12 mouse cellular contexts compared by ENCODE assay signal in the genomic region with DNA sequence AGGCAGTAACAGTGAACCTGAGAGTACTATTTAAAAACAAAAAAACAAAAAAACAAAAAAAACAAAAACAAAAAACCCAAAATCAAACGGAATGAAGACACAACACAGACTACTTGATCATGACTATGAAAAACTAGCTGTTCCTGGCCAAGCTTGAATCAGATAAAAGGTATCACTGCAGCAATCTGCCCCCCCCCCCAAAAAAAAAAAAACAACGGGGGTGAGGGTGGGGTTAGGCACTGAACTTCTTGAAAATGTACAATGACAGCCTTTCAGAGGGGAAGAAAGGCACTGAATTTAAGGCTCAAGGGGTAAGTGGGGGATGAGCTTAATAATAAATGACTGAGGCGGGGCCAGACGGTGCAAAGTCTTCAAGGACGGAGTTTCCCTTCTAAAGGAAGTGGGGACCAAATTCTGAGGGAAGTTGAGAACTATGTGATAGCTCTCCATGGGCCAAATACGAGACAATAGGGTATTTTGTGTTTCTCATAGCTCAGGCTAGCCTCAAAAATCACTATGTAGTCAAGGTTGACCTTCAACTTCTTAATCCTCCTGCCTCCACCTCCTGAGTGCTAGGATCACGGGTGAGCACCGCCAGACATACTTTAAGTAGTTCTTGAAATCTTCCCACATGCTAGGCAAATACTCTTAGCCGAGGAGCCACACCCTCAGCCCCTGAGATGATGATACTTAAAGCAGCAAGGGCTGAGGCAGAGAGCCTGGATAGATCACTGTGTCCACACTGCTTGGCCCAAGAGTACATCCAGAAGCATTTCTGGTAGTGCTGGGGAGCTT. TPM values are rescaled to one million over a fixed set of nuclear protein-coding genes. Genes with fewer than 3 reads are reported as not detected.
DNase-seq lines count a peak whose midpoint lies in the region; ATAC-seq and TF ChIP-seq lines count a peak whose summit lies in the region.
"Had no signal": no experiment of that assay in that cellular context is flagged by ENCODE, and none has a peak within 500 bp of the region (broad histone marks: within the 10 kb centered on the region; RNA-seq: fewer than 3 reads in every experiment).

No protein-coding gene starts in this region.

- no peaks in the 10 kb centered on the region for H3K9me3 ChIP-seq in hindbrain, embryonic 10.5 days
- no peaks in the 10 kb centered on the region for H3K9me3 ChIP-seq in hindbrain, embryonic 12.5 days (replicated peaks)
- H3K9me3 ChIP-seq in lung, postnatal 0 days (ENCODE audit: low read length): no peaks in the 10 kb centered on the region
- no peaks in the 10 kb centered on the region for H3K9me3 ChIP-seq in stomach, embryonic 16.5 days (replicated peaks; ENCODE audit: control insufficient read depth, low read length)

- H3K9ac ChIP-seq in hindbrain, embryonic 12.5 days: no peak overlapping the region
- no peak overlapping the region for H3K9ac ChIP-seq in lung, postnatal 0 days (replicated peaks; ENCODE audit: low read depth)
- H3K9ac ChIP-seq in stomach, embryonic 16.5 days (ENCODE audit: low read length): peak overlapping the region; percentile 49; the same call in 1 of the 2 replicates

- H3K27ac ChIP-seq in hindbrain, embryonic 10.5 days: peak overlapping the region; percentile 100
- no peak overlapping the region for H3K27ac ChIP-seq in hindbrain, embryonic 12.5 days
- peak overlapping the region; percentile 8; the same call in 1 of the 2 replicates for H3K27ac ChIP-seq in lung, postnatal 0 days (ENCODE audit: low read length)
- peak overlapping the region; percentile 59 for H3K27ac ChIP-seq in stomach, embryonic 16.5 days (ENCODE audit: low read length)
- H3K27ac ChIP-seq: hindbrain, postnatal 0 days had no signal

- H3K27me3 ChIP-seq in hindbrain, embryonic 10.5 days (ENCODE audit: insufficient read depth, poor library complexity, severe bottlenecking): peaks cover 4% of the 10 kb centered on the region; the same call in 1 of the 2 replicates
- H3K27me3 ChIP-seq in hindbrain, embryonic 12.5 days: no peaks in the 10 kb centered on the region
- no peaks in the 10 kb centered on the region for H3K27me3 ChIP-seq in lung, postnatal 0 days (replicated peaks; ENCODE audit: insufficient read depth, low read length)
- H3K27me3 ChIP-seq in stomach, embryonic 16.5 days (ENCODE audit: control insufficient read depth, insufficient read depth, low read length): no peaks in the 10 kb centered on the region

- WGBS in hindbrain, embryonic 10.5 days: 75% methylated on average over 9 of the region's 9 CpGs
- WGBS in hindbrain, embryonic 12.5 days: 67% methylated on average over 9 of the region's 9 CpGs
- WGBS in lung, postnatal 0 days: 38% methylated on average over 9 of the region's 9 CpGs
- 42% methylated on average over 9 of the region's 9 CpGs for WGBS in stomach, embryonic 16.5 days

- H3K36me3 ChIP-seq in hindbrain, embryonic 10.5 days: no peaks in the 10 kb centered on the region
- H3K36me3 ChIP-seq in hindbrain, embryonic 12.5 days: no peaks in the 10 kb centered on the region
- no peaks in the 10 kb centered on the region for H3K36me3 ChIP-seq in lung, postnatal 0 days (ENCODE audit: insufficient read depth, low read length)
- no peaks in the 10 kb centered on the region for H3K36me3 ChIP-seq in stomach, embryonic 16.5 days (ENCODE audit: control insufficient read depth, insufficient read depth, low read length)

- no peak overlapping the region for H3K4me3 ChIP-seq in hindbrain, embryonic 10.5 days
- no peak overlapping the region for H3K4me3 ChIP-seq in hindbrain, embryonic 12.5 days
- no peak overlapping the region for H3K4me3 ChIP-seq in lung, postnatal 0 days (ENCODE audit: low read depth, low read length)
- H3K4me3 ChIP-seq in stomach, embryonic 16.5 days (replicated peaks; ENCODE audit: low read length): no peak overlapping the region

- no peak for TF ChIP-seq CTCF in lung, postnatal 0 days (IDR thresholded peaks at IDR 0.05)

- no peak for DNase-seq in hindbrain, embryonic 10.5 days (ENCODE audit: low spot score)
- DNase-seq in lung, postnatal 0 days (ENCODE audit: low spot score): peak; percentile 63
- DNase-seq in lung, postnatal 14 days: no peak
- DNase-seq in induced T-regulatory cell, adult 2 months (ENCODE audit: low read depth): peak; percentile 68
- DNase-seq in embryo, embryonic 9.5 days (ENCODE audit: extremely low spot score): no peak
- no peak for DNase-seq in right cerebral cortex, postnatal 14 days
- DNase-seq: embryo, embryonic 11 days; thymus, postnatal 36 days had no signal

- no peak overlapping the region for H3K4me2 ChIP-seq in hindbrain, embryonic 12.5 days (replicated peaks)
- H3K4me2 ChIP-seq in lung, postnatal 0 days (replicated peaks; ENCODE audit: low read depth, low read length): no peak overlapping the region
- H3K4me2 ChIP-seq in stomach, embryonic 16.5 days (ENCODE audit: low read depth, low read length): no peak overlapping the region

- H3K4me1 ChIP-seq in hindbrain, embryonic 10.5 days (replicated peaks): peaks cover 96% of the 10 kb centered on the region
- peaks cover 72% of the 10 kb centered on the region for H3K4me1 ChIP-seq in hindbrain, embryonic 12.5 days
- peaks cover 24% of the 10 kb centered on the region for H3K4me1 ChIP-seq in lung, postnatal 0 days (ENCODE audit: insufficient read depth, low read depth, low read length)
- H3K4me1 ChIP-seq in stomach, embryonic 16.5 days (ENCODE audit: control insufficient read depth, insufficient read depth, low read length): peaks cover 55% of the 10 kb centered on the region

- ATAC-seq in hindbrain, embryonic 12.5 days (ENCODE audit: low FRiP score): no peak
- no peak for ATAC-seq in lung, postnatal 0 days
- ATAC-seq in stomach, embryonic 16.5 days (ENCODE audit: insufficient read depth, low FRiP score): no peak
- ATAC-seq: hindbrain, postnatal 0 days had no signal

- TF ChIP-seq EP300 in lung, postnatal 0 days (IDR thresholded peaks at IDR 0.05): peak; percentile 57; the same call in 1 of the 2 replicates

RNA-seq across cellular contexts. Expression of a gene that starts 11.3 kb away (rescaled TPM):
- polyA plus RNA-seq in hindbrain, embryonic 10.5 days (2016; fragmentation: Nextera tagmentation; extraction: Ambion mirVana): not detected in 2 replicates
- polyA plus RNA-seq in hindbrain, embryonic 12.5 days (2016; fragmentation: Nextera tagmentation; extraction: Ambion mirVana): not detected in 2 replicates
- polyA plus RNA-seq in lung, postnatal 0 days (2015; fragmentation: Nextera tagmentation; extraction: Ambion mirVana): not detected in 2 replicates
- polyA plus RNA-seq in stomach, embryonic 16.5 days (2015; fragmentation: Nextera tagmentation; extraction: Ambion mirVana): not detected in 2 replicates
- polyA plus RNA-seq: frontal cortex, adult 2 months; hindbrain, postnatal 0 days had no signal

RNA-seq across cellular contexts. Expression of a gene that starts 11.4 kb away (rescaled TPM):
- 0.12 TPM in 1 of 2 replicates, not detected in the other for polyA plus RNA-seq in hindbrain, embryonic 10.5 days (2016; fragmentation: Nextera tagmentation; extraction: Ambion mirVana)
- polyA plus RNA-seq in hindbrain, embryonic 12.5 days (2016; fragmentation: Nextera tagmentation; extraction: Ambion mirVana): 0.23 TPM in 1 of 2 replicates, not detected in the other
- polyA plus RNA-seq in lung, postnatal 0 days (2015; fragmentation: Nextera tagmentation; extraction: Ambion mirVana): 1.3 and 2.1 TPM in 2 replicates
- not detected in 2 replicates for polyA plus RNA-seq in stomach, embryonic 16.5 days (2015; fragmentation: Nextera tagmentation; extraction: Ambion mirVana)

Comparison
In these comparisons a context has a peak if more than half of its experiments do, and no peak if none do; other contexts are left out.
1. DNase-seq: peak in lung, postnatal 0 days (single experiment) and induced T-regulatory cell, adult 2 months (single experiment); none in hindbrain, embryonic 10.5 days (single experiment), lung, postnatal 14 days (single experiment), embryo, embryonic 9.5 days (single experiment) and right cerebral cortex, postnatal 14 days (single experiment).